Mouse (Mus musculus) embryo, embryonic 10.5 days (tissue): Measurements from ENCODE around the gene Slc25a21.
A peak's percentile ranks its signal among the peaks of the same experiment; 100 is the strongest.

Experiments used
- DNase-seq: peaks from one replicate; pipeline ENCODE4 v3.0.0-alpha.2; 2015; ENCODE audit warnings: low spot score

Slc25a21 gene

GRCm38 (mm10) chr12:57184401-57185147, 12.7 kb downstream of the Slc25a21 start:
- DNase-seq = no peak

GRCm38 (mm10) chr12:57179465-57180188, 17.6 kb downstream of the Slc25a21 start:
- peak; percentile 79 for DNase-seq

DNA sequence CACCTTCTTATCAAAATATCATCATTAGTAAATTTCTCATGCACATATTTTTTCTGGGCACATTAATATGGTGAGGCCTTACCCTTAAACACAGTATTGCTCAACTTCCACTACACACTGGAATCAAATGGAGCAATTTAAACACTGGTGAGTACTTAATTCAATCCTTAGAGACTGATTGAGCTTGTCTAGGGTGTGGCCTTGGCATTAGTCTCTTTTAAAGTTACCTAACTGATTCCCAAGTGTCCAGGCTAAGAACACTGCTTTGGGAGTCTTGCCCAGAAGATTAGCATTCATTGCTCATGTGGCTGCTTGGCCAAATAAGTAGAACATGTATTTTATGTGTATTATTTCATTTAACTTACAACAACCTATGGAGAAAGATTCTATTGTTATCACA, 18.5 kb downstream of the Slc25a21 start:
- DNase-seq = no peak

DNA sequence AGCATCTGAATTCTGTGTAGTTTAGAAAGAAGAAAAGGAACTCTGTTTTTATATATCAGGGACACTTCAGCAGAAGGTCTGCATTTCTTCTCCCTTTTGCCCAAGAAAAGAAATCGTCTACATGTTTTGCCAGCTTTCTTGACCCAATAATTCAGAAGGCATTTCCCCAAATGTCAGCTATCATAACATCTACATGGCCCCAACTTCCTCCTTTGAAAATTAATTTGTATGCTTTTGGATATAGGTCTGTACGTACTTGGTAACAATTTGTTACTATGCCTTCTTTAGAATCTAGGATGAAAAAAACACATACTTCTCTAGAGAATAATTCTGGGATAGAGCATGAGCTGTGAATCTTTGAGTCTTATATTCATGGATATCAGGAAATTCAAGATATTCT, 34.0 kb downstream of the Slc25a21 start:
- DNase-seq = no peak

DNA sequence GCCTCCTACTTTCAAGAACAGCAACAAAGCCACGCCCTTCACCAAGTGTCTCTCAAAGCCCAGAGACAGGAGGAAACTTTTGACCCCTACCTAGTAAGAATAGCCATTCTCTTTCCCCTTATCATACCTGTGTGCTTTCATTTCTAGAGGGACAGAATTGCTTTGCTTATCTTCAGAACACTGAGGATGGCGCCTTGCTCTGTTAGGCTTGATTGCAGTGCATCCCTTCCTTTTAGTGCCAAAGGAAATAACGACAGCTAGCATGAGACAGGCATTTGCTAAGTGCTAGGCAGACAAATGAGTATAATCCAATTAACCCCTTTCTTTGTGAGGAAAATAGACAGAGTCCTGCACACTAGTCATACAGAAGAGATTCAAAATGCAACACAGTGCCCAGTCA, 34.4 kb downstream of the Slc25a21 start:
- DNase-seq = no peak

GRCm38 (mm10) chr12:57159904-57160303, 37.4 kb downstream of the Slc25a21 start:
- DNase-seq = no peak

GRCm38 (mm10) chr12:57158266-57158665, 39.0 kb downstream of the Slc25a21 start:
- DNase-seq = peak; percentile 44

- DNase-seq = peak; percentile 24
Observed at GRCm38 (mm10) chr12:57138937-57139336, 58.3 kb downstream of the Slc25a21 start.

DNA sequence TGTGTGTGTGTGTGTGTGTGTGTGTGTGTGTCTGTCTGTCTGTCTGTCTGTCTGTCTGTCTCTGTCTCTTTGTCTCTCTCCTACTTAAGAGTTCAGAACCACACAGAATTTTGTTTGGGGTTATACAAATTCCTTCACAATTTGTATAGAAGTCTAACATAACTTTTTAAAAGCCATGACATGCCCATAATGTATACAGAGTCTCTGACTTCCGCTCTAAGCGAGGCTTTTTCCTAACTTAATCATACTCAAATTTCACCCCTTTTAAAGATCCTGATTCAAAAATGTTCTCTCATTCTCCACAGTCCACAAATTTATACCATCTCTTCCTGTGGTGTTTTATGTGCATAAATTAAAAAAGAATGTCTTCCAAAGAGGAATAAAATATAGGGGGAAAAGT, 59.5 kb downstream of the Slc25a21 start:
- DNase-seq = no peak

DNA sequence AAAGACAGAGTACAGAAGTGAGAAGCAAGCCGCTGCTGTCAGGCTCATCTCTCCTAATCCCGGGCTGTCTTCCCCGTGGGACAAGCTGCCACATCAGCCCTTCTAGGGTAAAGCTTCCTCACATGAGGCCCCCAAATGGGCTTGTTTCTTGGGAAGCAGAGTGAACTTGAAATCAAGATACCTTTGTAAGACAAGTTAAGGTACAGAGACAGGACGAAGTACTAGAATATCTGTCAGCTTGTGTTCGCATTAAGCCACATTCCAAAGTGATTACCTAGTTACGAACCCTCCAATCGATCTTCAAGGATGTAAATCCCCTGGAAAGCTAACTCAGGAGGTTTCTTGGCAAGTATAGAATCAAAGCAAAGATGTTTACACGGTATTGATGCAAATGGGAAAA, 78.7 kb downstream of the Slc25a21 start:
- peak; percentile 48 for DNase-seq

GRCm38 (mm10) chr12:57115516-57115915, 81.8 kb downstream of the Slc25a21 start:
- DNase-seq = peak; percentile 42

GRCm38 (mm10) chr12:57109363-57109762, 87.9 kb downstream of the Slc25a21 start:
- DNase-seq = no peak

- DNase-seq = no peak
Observed at GRCm38 (mm10) chr12:57102322-57102721, 95.0 kb downstream of the Slc25a21 start.

- DNase-seq = no peak
Observed at GRCm38 (mm10) chr12:57100549-57100948, 96.7 kb downstream of the Slc25a21 start.

DNA sequence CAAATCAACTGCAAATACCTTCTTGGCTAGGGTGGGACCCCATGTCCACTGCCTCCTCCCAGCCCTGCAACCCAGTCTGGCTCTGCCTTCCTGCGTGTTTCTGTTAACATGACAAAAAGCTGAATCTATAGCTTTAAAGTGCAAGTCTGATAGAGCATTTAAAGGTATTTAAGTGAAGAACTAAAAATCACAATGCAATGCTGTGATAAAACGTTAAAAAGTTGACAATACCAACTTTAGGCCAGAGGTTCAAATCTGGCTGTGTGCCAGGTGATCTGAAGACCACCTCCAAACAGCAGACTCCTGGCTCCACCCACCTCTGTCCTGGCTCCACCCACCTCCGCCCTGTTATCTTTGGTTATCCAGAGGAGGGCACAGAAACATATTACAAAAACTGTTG, 98.2 kb downstream of the Slc25a21 start:
- DNase-seq = no peak

DNA sequence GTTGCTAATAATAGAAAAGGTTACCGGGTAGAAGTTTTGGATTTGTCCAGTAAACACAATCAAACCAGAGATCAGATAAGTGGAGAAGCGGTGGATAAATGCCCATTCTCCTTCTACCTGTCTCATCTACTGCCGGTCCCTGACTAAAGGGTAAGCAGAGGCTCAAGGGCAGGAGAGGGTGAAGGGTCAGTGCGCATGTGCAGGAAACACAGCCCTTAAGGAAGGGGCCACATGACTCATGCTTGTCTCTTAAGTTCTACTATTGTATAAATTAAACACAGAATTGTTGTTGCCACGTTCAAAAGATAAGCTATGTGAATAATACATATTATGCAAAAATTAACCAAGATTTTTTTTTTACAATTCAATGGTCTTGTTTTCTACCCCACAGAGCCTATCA, 98.9 kb downstream of the Slc25a21 start:
- no peak for DNase-seq

- DNase-seq = peak; percentile 57
Observed at GRCm38 (mm10) chr12:57093107-57093506, 104.2 kb downstream of the Slc25a21 start.

DNA sequence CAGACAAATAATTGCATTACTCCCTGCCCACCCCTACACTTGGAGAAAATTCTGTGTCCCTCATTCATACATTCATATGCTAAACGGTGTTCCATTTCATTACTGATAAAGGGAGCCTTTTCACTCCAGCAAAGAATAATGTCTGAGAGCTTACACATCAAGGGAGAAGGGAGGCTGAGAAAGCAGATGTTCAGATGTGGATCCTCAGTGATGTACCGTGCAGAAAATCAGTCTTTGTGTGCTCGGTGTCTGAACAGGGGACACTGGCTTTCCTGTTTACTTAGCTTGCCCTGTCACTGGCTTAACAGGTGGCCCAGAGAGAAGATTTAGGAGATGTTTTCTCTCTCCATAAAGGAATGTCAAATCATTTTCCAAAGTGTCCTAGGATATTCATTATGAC, 112.8 kb downstream of the Slc25a21 start:
- peak; percentile 37 for DNase-seq

- DNase-seq = peak; percentile 62
Observed at GRCm38 (mm10) chr12:57083533-57083932, 113.7 kb downstream of the Slc25a21 start.

- peak; percentile 74 for DNase-seq
Observed at GRCm38 (mm10) chr12:57076606-57077005, 120.7 kb downstream of the Slc25a21 start.

- DNase-seq = no peak
Observed at GRCm38 (mm10) chr12:57072616-57073015, 124.7 kb downstream of the Slc25a21 start.

- DNase-seq = peak; percentile 60
Observed at GRCm38 (mm10) chr12:57068607-57069006, 128.7 kb downstream of the Slc25a21 start.

DNA sequence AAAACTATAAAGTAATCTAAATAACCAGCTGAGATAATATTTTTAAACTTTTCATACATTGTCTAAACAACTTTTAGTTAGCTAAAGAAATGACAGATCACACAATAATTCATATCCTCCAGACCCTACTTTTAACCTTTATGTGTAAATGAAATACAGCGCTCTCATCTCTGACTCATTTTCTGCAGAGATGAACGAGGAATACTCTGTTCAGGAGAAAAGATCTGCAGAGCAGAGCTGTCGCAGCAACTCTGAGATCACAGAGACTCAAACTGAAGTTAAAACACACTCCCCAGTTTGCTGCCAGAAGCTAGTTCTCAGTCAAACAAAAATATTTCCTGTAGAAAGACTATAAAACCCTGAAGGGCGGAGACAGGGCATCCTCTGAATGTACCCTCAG, 177.5 kb downstream of the Slc25a21 start:
- DNase-seq = no peak

DNA sequence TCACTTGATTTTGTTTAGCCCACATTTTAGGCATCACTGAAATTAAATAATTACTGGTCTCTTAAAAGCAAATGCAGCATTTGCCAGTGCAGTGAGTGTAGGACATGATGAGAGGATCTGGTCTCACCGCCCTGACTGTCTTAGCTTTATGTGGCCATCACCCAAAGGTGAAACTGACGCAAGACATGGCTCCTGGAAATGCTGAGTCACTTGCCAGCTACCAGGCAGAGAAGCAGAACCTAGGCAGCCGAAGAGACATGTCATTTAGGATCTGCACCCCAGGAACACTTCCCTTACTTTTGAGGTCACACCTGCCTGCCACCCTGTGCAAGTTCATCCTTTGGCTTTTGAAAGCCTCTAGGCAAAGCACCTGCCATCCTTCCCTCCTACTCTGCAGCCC, 180.4 kb downstream of the Slc25a21 start:
- no peak for DNase-seq
